Mouse (Mus musculus) R1 (cell line): Measurements from ENCODE around the gene Prrt2.
A peak's percentile ranks its signal among the peaks of the same experiment; 100 is the strongest.

ENCODE experiments used
- DNase-seq: peaks from one replicate; pipeline ENCODE4 v3.0.0-alpha.2; 2018; ENCODE audit warnings: low read depth, low spot score

The Prrt2 gene

DNA sequence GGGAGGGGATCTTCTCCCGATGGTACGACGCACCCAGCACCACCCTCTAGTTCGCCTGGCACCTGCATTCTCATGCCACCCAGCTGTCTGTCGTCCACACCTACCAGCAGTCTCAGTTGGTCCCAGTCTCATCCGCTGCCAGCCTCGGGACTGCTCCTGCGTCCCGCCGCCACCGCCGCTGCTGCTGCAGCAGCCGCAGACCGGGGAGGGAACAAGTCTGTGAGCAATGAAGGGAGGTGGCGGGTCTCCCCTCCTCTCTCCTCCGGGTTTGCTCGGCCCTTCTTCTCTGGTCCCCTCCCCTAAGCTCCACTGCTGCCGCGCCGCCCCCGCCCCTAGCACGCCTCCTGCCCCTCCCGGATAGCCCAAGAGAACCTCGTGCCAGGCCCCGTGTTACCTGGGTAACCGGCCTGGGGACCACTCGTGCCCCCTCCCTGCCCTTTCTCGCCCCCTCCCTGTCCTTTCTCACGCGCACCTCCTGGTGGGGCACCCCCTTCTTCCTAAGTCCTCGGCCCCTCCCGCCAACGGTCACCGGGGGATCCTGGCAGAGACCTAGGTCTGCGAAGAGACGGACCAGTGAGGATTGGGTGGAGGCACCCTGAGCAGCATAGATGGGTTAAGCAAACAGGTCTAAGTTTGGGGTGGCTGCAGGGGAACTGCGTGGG lies at the start of gene Prrt2, which contains the start of gene Gm42742:
Gene Prrt2, minus strand, starts transcription at position 311 of the 662 bp plus-strand sequence.
Gene Gm42742, minus strand, starts transcription at position 197 of the 662 bp plus-strand sequence.
- DNase-seq: peak; percentile 72

DNA sequence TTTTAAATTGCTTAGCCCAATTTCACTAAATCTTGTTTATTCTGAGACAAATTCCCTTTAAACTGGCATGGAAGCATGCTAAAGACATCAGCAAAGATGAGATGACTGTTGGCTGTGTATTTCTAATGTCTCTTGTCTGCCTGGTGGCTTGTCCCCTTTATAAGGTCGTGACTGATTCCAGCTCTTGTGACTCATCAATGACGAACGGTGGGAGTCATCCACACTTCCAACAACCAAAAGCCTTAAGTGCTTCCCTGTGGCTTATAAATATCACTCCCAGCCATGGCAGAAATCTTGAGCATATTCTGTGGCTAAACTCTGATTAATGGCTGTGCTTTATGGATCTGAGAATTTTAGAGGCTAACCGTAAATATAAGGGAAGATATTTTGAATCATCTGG lies 45.3 kb upstream of the Prrt2 start:
- no peak for DNase-seq

DNA sequence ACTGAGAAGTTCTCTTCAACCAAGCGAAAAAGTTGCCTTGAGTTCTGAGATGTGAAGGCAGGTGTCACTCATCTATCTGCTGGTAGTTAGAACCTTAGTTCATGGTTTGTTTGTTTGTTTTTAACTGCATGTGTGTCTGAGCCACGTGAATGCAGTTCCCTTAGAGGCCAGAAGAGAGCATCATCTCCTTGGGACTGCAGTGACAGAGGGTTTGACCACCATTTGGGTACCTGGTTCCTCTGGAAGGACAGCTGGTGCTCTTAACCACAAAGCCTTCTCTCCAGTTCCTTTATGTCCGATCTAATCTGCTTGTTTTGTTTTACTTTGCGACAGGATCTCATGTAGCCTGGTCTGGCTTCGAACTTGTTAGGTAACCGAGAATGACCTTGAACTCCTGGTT lies 44.5 kb upstream of the Prrt2 start:
- DNase-seq: peak; percentile 49

DNA sequence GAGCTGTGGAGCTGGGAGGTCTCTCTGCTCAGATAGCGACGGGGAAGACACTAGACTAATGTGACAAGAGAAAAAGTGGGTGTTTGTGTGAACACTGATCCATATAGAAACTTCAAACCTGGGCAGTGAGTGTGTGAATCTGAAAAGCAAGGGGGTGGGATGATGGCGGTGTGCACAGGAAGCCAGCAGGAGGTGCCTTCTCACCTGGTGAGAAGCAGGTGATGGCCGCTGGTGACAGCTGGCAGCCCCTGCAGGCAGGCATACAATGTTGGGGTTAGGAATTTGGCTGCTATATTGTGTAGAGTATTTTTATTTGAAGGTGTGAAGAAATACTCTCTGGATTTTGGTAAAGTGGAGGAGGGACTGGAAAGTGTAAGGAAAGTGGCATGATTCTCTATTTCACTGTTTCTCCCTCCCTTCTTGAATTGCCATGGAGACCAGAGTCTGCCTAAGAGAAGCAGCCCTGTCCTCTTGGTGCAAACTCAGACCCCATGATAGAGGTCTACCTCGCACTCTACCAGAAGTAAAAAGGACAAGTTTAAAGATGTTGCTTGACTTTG lies 34.1 kb upstream of the Prrt2 start:
- DNase-seq: no peak

DNA sequence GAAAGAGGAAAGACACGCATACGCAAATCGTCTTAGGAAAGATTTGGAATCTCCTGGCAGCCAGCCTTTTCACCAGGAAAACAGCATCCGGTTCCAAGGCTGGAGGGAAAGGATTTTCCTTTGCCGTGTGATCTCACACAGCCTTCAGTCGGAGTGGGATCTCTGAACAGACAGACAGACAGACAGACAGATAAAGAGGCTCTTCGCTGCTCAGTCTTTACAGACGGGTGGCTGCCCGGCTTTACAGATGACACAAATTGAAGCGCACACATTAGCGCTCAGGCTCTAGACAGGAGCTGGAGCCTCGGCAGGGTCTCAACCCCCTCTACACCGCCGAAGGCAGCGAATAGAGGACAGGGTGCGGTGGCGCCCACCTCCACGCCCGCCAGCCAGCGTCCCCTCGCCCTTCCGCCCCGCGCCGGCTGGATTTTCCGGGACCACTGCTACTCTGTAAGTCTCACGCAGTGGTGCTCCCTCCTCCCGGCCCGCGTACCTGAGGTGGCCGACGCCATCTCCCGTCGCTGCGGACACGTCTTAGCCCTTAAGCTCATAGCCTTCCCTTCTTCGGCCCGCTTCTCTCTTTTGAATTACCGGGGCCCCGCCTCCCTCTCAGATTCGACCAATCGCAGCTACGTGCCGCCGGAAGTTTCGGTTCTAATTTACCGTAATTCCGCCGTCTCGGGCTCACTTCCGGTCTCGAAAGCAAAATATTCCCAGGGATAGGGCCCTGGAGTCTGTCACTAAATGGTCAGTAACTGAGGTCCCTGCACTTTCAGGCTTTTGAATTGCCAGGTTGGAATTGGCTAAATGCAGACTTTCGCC lies 21.1 kb upstream of the Prrt2 start, which contains the start of gene Kif22:
Gene Kif22, minus strand, starts transcription at position 621 of the 822 bp plus-strand sequence.
- DNase-seq: peak; percentile 91

DNA sequence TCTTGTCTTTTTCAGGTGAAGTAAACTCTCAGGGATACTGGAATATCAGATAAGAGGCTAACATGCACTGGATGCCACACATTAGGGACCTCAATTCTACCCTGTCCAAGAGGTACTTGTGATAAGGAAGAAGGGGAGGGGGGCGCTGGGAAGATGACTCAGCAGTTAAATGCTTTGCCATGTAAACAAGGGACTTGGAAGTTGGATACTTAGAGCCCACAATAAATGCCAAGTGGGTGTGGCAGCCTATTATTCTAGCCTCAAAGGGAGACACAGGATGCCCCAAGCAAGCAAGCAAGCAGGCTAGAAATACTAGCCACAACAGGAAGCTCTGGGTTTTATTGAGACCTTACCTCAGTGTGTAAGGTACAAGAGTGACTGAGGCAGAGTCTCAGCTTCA lies 10.2 kb upstream of the Prrt2 start:
- peak; percentile 78 for DNase-seq

DNA sequence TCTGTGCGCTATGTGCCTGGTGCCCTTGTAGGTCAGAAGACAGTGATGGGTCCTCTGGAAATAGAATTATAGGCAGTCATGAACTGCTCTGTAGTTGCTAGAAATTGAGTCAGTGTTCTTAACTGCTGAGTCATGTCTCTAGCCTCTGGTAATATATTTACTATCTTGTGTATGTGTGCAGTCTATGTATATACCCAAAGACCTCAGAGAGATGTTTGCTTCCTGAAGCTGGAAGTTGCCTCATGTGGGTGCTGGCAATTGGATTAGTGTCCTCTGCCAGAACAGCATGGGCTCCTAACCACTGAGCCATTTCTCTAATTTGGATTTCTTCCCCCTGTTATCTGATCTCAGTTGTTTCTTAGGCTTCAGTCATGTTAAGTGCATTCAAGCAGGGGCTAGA lies 9.2 kb upstream of the Prrt2 start:
- DNase-seq: no peak

DNA sequence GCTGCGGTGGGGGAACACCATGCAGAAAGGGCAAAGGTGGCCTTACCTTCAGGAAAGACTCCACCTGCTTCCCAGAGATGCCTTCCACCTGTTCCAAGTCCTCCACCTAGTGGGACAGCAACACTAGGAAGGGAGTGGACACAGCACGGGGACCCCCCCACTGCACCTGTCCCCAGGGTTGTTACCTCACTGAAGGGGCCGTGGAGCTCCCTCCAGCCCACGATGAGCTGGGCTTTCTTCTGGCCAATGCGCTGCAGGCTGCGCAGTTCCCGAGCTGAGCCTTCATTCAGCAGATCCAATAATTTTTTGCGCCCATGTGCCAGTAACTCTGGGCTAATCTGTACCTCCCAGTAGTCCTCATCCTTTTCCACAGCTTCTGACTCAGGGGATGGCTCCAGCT lies 6.9 kb upstream of the Prrt2 start:
- no peak for DNase-seq

DNA sequence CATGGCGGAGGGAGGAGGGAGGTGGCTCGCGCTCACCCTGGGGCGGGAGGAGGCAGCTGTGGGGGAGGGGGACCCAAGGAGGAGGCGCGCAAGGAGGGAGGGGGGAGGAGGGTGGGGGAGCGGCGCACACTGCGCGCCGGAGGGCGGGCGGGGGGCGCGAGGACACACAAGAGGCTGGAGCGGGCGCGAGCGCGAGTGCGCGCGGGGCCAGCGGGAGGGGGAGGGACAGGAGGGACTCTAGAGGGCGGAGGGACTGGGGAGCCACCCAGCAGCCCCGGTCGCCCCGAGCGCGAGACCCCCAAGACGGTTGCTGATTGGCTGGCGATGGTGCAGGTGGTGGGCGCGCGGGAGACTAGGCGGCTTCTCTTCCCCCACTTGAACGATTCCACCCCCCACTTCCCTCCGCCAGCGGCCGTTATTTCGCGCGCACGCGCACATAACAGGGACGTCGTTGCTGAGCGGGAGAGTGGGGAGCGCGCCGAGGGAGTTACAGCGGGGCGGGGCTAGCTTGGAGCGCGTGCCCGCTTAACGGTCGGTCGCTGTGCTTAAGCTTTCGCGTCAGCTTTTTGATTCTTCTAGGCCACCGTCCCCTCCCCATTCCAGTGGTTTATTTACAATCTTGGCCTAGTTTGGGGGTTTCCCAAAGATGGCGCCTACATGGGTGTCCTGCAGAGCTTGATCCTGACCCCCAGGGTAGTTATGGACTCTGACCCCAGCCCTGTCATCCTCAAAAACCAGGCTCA lies 6.1 kb upstream of the Prrt2 start, which contains the start of gene Maz:
Gene Maz, minus strand, starts transcription at position 54 of the 743 bp plus-strand sequence.
- DNase-seq: peak; percentile 99

DNA sequence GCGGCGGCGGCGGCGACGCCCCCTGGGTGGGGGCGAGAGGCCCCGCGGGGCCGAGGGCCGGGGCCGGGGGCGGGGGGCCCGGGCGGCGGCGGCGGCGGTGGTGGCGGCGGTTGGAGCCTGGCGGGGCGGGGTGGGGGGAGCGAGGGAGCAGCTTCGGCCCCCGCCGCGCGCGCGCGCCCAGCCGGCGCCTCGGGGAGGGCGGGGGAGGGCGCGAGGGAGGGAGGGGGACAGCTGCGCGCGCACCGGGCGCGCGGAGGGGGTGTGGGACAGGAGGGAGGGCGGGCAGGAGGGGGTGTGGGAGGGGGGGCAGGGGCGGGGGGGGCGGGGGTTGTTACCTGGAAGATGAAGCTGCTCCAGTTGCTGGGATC lies 5.6 kb upstream of the Prrt2 start:
- no peak for DNase-seq

DNA sequence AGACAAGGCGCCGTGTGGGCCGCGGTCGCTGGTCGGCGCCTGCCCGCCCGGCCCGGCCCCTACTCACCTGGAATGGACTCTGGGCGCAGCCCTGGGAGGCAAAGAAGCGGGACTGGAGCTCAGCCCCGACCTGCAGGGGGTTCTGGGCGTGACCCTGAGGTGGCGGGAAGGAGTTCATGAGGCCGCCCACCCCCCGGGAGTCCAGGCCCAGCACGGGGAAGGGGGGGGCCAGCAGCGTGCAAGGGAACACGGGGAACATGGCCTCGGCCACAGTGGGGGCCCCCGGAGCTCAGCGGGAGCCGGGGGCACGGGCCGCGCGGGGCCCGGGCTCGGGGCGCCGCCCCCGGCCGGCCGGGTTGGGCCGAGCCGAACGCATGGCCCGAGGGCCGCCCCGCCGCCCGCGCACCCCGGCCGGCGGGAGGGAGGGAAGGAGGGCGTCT lies 5.2 kb upstream of the Prrt2 start:
- peak; percentile 87 for DNase-seq

DNA sequence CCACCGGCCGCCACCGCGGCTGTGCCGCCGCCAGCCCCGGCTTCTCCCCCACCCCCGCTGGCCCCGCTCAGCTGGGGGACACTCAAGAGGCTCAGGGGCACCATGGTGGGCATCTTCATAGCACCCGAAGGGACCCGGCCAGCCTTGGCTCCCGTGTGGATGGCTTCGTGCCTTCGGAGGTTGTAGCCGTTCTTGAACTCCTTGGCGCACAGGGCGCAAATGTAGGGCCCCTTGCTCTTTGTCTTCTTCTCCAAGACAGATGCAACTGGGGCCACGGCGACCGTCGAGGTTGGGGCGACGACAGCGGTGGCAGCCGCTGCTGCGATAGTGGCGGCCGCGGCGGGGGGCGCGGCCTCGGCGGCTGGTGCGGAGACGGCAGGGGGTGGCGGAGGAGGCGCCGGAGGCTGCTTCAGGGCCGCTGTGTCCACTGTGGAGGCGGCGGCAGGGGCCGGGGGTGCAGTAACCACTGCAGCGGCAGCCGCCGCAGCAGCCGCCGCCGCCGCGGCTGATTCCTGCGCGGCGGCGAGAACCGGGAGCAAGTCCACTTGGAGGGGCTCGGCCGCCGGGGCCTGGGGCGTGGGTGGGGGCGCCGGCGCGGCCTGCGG lies 4.6 kb upstream of the Prrt2 start:
- DNase-seq: peak; percentile 53

DNA sequence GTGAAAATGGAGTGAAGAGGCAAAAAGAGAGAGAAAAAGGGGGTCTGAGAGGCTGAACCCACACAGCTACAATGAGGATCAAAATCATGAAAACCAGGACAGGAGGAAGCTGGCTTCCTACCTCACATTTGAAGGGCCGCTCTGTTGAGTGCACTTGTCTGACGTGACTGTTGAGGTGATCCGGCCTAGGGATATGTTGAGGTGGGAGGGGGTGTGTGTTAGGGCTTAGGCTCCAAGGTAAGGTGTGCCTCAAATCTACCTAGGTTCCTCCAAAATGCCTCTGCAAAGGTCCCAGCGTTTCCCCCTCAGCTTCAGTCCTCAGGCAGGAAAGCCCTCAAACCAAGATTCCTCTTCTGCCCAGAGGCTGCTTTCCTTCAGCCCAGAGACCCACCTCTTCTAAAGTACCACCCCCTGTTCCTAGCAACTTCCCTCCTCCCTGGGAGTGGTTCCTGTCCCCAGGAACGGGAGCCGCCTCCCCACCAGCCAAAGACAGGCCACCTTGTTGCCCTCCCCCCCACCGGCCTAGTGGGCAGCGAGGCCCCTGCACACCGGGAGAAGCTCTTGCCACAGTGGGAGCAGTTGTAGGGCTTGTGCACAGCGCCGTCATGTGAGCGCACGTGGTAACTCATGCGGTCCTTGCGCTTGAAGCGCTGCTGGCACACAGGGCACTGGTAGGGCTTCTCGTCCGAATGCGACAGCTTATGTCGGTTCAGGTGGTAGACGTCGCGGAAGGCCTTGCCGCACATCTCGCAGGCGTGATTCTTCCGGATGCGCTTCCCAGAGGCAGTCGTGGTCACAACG lies 3.9 kb upstream of the Prrt2 start:
- peak; percentile 85 for DNase-seq

DNA sequence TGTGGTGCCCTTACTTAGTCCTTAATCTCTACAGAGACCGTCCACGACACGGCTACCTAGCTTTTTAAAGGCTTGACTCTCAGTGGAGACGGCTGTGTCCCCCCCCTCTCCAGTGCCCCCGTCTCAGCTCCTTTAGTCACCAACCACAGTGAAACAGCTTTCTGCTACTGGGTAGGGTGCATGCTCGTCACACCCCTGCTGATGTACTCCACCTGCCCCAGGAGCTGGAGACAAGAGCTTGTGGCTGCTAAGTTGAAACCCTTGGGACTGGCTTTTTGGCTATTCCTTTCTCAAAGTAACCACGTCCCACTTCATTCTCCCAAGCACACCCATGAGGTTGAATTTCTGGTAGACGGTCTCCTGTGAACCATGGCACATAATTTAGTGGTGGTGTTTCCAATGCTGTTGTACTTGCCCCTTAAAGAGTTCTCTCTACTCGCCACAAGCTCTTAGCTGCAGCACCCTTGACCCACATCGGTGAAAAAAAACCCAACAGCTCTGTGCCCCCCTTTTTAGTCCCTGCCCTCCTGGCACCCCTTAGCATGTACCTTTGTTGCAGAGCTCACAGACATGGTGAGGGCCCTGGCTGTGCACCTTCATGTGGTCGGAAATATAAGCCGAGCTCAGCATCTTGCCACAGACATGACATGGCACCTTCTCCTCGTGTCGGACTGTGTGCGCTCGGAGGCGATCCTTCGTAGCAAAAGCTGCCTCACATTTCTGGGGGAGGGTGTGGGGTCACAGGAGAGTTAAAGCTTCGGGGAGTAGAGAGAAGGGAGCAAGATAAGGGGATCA lies 3.1 kb upstream of the Prrt2 start:
- no peak for DNase-seq

DNA sequence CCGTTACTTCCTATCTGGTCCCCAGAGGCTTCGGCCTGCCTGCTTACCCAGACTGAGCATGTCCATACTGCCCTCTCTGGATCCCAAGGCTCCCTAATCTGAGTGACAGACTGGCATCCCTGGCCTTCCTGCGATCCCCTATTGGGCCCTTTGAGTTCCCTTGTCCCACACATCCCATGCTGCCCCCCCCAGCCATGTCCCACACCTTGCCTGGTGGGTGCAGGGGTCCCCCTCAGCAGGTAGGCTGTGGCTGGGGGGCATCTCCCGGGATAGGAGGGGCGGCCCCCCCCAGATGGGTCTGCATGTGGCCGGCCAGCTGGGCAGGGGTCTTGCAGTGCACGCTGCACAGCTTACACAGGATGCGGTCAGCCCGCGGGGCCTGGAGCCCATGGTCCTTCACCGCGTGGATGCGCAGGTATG lies 2.3 kb upstream of the Prrt2 start:
- no peak for DNase-seq

DNA sequence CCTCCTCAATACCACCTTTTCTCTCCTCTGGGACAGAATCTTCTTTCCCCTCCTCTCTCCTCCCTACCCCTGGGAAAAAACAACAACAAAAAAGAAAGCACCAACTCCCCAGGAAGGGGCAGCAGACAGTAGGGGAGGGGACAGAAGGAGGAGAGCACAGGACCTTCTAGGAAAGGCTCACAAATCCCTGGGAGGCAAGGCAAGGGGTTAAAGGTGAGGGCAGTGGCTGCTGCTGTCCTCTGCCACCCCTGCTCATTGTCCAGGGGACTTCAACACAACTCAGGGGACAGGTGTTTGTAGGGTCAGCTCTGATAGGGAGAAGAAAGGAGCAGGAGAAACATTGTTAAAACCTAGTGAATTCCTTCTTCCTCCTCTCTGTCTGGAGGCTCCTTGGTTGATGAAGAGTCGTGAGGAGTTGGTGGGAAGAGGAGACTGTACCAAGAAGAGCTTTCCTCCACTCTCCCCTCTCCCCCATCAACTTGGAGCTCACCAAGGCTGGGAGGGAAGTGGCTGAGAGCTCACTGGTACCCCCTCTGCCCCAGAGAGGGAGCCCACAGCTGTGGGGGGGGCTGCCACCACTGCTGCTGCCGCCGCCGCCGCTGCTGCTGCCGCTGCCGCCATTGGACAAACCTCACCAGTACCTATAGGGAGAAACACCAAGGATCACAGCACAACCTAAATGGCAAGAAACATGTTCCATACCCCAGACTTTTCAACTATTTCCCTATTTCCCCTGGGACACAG lies 1.7 kb upstream of the Prrt2 start:
- DNase-seq: no peak

DNA sequence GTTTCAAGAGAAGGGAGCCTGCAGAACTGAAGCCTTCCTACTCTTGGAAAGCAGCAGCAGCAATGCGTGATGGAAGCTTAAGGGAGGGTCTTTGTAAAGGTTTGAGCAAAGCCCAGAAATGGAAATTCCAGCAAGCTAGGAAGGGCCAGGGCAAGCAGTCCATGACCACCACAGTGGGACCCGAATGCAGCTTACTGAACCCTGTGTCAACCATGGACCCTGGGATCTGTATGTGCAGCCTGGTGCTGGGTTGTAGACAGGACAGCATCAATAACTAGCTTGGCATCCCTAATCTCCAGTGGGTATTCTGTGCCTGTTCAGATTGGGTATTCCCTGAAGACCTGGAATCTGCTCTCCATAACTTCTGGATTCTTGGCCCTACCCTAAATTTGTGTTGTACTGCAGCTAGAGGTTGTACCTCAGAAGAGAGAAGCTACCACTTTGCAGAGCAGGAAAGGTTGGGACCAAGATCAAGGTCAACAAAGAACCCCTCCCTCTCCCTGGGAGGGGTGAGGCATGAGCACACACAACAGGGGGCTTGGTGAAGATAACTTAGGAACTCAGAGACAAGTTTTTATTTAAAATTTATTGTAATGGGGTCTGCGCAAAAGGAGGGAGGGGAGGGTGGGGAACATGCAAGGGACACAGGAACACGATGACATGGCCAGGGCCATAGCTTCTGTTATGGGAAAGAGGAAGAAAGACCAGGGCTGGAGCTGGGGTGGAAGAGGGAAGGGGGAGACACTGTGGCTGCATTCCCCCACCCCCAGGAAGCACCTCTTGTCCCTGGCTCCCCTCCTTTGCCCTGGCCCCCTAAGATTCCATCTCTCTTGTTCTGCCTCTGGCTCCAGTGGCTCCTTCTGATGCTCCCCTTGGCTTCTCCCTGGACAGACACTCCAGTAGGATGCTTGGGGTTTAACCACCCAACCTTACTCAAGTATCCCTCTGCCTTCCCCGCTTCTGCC lies 834 bp upstream of the Prrt2 start:
- DNase-seq: peak; percentile 55

DNA sequence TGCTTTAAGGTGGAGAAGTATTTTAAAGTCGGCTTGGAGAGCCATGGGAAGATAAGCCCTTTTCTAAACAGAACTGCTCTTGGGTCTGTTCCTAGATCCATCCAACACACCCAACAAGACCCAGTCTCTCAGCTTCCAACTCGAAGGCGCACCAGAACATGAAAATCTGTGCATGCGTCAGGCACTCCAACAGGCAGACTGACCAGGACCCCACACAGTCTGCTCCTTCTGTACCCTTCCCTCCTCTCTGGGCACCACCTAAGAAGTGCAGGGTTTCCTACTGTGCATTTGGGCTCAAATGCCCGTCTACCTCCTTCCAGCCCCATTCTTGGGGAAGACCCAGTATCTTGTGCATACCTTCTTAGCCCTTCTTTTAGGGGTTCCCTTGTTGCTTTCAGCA lies 520 bp downstream of the Prrt2 start:
- DNase-seq: no peak
